Mouse (Mus musculus): ENCODE measurements around the gene Ptar1. TPM values are rescaled to one million over a fixed set of nuclear protein-coding genes. Genes with fewer than 3 reads are reported as not detected.

Ptar1 gene
- 3.3 and 4.1 TPM in 2 replicates for polyA plus RNA-seq (2015; fragmentation: Nextera tagmentation; extraction: Ambion mirVana)

DNA sequence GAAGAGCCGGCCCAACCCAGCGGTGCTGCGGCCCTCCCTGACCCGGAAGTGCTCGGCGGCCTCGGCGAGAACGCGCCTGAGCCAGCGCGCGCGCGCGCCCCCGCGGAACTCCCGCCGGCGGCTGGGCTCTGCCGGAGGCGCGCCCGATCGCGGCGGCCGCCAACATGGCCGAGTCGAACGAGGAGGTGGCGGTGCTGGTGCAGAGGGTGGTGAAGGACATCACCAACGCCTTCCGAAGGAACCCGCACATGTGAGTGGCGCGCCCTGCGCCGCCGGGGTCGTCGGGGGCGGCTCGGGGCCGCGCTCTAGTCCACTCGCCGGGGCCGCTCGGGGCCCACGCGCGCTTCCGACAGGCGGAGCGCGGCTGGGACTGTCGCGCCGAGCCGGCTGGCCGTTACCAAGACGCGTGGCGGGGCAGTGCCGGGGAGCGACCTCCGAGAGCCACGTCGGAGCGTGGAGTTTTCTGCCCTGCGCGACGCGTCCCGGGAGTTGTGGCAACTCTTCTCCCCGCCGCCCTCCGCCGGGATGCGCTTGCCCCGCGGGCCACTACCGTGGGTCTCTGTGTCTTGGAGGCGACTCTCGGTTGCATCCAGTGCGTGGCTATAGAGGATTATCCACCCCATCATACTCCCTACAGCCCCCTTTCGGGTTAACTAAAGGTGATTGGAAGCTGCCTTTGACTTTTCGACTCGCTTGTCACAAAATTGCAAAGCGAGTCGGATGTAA lies at the start of gene Ptar1:
Ptar1 (plus strand) TSS at position 134 of the 726 bp plus-strand sequence.
- Histone ChIP-seq H3K4me2 (ENCODE audit: low read depth, low read length) (peak within 1 kb of the TSS; percentile 76), H3K27ac (ENCODE audit: low read length) (peak within 1 kb of the TSS; percentile 93), H3K36me3 (ENCODE audit: control insufficient read depth, insufficient read depth, low read length) (no peaks in the 10 kb centered on the region), H3K9ac (ENCODE audit: low read depth, low read length) (peak within 1 kb of the TSS; percentile 96), H3K9me3 (ENCODE audit: control insufficient read depth, low read length) (no peaks in the 10 kb centered on the region), H3K4me3 (ENCODE audit: low read length) (peak within 1 kb of the TSS; percentile 89), H3K4me1 (ENCODE audit: control insufficient read depth, insufficient read depth, low read length) (peaks cover 4% of the 10 kb centered on the region), H3K27me3 (replicated peaks; ENCODE audit: control insufficient read depth, insufficient read depth, low read length) (no peaks in the 10 kb centered on the region)
- under 1% methylated on average over 74 of the region's 93 CpGs for WGBS
- ATAC-seq = peak; percentile 98

- ATAC-seq = no peak
Observed at GRCm38 (mm10) chr19:23643819-23644218, 43.4 kb upstream of the Ptar1 start.

GRCm38 (mm10) chr19:23645347-23645746 lies 41.9 kb upstream of the Ptar1 start:
- Histone ChIP-seq H3K36me3 (ENCODE audit: control insufficient read depth, insufficient read depth, low read length) (no peaks in the 10 kb centered on the region), H3K9me3 (ENCODE audit: control insufficient read depth, low read length) (no peaks in the 10 kb centered on the region), H3K4me3 (ENCODE audit: low read length) (no peak overlapping the region), H3K27me3 (replicated peaks; ENCODE audit: control insufficient read depth, insufficient read depth, low read length) (no peaks in the 10 kb centered on the region), H3K9ac (ENCODE audit: low read depth, low read length) (no peak overlapping the region), H3K4me2 (ENCODE audit: low read depth, low read length) (no peak overlapping the region), H3K27ac (ENCODE audit: low read length) (no peak overlapping the region), H3K4me1 (ENCODE audit: control insufficient read depth, insufficient read depth, low read length) (no peaks in the 10 kb centered on the region)
- WGBS = 79% methylated on average over 7 of the region's 7 CpGs
- no peak for ATAC-seq

More at GRCm38 (mm10) chr19:23643819-23644218, 43.4 kb upstream of the Ptar1 start:
- no peaks in the 10 kb centered on the region for H3K27me3 ChIP-seq (replicated peaks; ENCODE audit: control insufficient read depth, insufficient read depth, low read length)
- no peak overlapping the region for H3K27ac ChIP-seq (ENCODE audit: low read length)
- WGBS = 94% methylated on average over 5 of the region's 5 CpGs
- H3K4me2 ChIP-seq (ENCODE audit: low read depth, low read length) = no peak overlapping the region
- no peak overlapping the region for H3K4me3 ChIP-seq (ENCODE audit: low read length)
- no peaks in the 10 kb centered on the region for H3K9me3 ChIP-seq (ENCODE audit: control insufficient read depth, low read length)
- no peak overlapping the region for H3K9ac ChIP-seq (ENCODE audit: low read depth, low read length)
- H3K4me1 ChIP-seq (ENCODE audit: control insufficient read depth, insufficient read depth, low read length) = no peaks in the 10 kb centered on the region
- no peaks in the 10 kb centered on the region for H3K36me3 ChIP-seq (ENCODE audit: control insufficient read depth, insufficient read depth, low read length)

DNA sequence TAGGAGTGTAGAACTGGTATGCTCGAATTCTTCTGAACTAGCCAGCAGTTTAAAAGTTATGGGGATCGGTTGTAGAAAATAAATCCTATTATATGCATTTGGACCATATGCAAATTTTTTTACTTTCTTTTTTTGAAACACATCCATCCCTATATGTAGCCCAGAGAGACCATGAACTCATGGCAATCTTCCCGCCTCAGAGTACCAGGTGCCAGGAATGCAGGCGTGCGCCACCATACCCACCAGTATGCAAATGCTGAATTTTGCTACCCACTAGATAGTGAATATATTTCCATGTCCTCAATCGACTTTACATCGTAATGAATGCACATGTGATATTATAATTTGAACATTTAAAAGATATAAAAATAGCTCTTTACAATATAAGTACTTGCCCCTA lies 39.9 kb upstream of the Ptar1 start:
- Histone ChIP-seq H3K27ac (ENCODE audit: low read length) (no peak overlapping the region), H3K4me3 (ENCODE audit: low read length) (no peak overlapping the region), H3K4me1 (ENCODE audit: control insufficient read depth, insufficient read depth, low read length) (no peaks in the 10 kb centered on the region), H3K36me3 (ENCODE audit: control insufficient read depth, insufficient read depth, low read length) (no peaks in the 10 kb centered on the region), H3K4me2 (ENCODE audit: low read depth, low read length) (no peak overlapping the region), H3K9ac (ENCODE audit: low read depth, low read length) (no peak overlapping the region), H3K27me3 (replicated peaks; ENCODE audit: control insufficient read depth, insufficient read depth, low read length) (no peaks in the 10 kb centered on the region), H3K9me3 (ENCODE audit: control insufficient read depth, low read length) (no peaks in the 10 kb centered on the region)
- ATAC-seq = no peak
- 88% methylated on average over 7 of the region's 7 CpGs for WGBS

- Histone ChIP-seq H3K36me3 (ENCODE audit: control insufficient read depth, insufficient read depth, low read length) (no peaks in the 10 kb centered on the region), H3K27me3 (replicated peaks; ENCODE audit: control insufficient read depth, insufficient read depth, low read length) (no peaks in the 10 kb centered on the region), H3K4me2 (ENCODE audit: low read depth, low read length) (peak within 1 kb of the TSS; percentile 28; the same call in 1 of the 2 replicates), H3K9ac (ENCODE audit: low read depth, low read length) (no peak within 1 kb of the TSS), H3K9me3 (ENCODE audit: control insufficient read depth, low read length) (no peaks in the 10 kb centered on the region), H3K4me1 (ENCODE audit: control insufficient read depth, insufficient read depth, low read length) (no peaks in the 10 kb centered on the region), H3K27ac (ENCODE audit: low read length) (no peak within 1 kb of the TSS), H3K4me3 (ENCODE audit: low read length) (no peak within 1 kb of the TSS)
- peak; percentile 91 for ATAC-seq
- WGBS = 7% methylated on average over 13 of the region's 13 CpGs
Observed at GRCm38 (mm10) chr19:23652644-23653043, 34.6 kb upstream of the Ptar1 start, which contains the start of gene 1700028P14Rik. 1700028P14Rik (minus strand) TSS chr19:23652812.

DNA sequence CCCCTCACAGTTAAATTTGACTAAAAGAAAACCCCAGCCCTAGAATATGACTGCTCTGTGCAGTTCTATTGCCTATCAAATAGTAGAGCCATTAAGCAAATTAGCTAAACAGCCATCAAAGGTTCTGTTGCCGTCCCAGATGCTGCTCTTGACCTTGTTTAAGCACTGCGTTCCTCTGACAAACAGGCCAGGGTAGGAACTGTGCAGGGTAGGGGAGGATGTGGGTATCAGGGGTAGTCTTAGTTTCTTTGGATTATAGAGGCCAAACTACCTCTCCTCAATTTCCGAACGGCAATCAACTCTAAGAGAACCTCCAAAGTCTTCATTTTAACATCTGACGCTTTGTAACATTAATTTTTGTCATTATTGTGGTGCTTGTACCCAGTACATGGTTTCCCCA lies 34.1 kb upstream of the Ptar1 start:
- ATAC-seq = no peak
- Histone ChIP-seq H3K4me3 (ENCODE audit: low read length) (no peak overlapping the region), H3K36me3 (ENCODE audit: control insufficient read depth, insufficient read depth, low read length) (no peaks in the 10 kb centered on the region), H3K27ac (ENCODE audit: low read length) (no peak overlapping the region), H3K9ac (ENCODE audit: low read depth, low read length) (no peak overlapping the region), H3K4me1 (ENCODE audit: control insufficient read depth, insufficient read depth, low read length) (no peaks in the 10 kb centered on the region), H3K27me3 (replicated peaks; ENCODE audit: control insufficient read depth, insufficient read depth, low read length) (no peaks in the 10 kb centered on the region), H3K4me2 (ENCODE audit: low read depth, low read length) (peak overlapping the region; percentile 28; the same call in 1 of the 2 replicates), H3K9me3 (ENCODE audit: control insufficient read depth, low read length) (no peaks in the 10 kb centered on the region)
- 87% methylated on average over 5 of the region's 5 CpGs for WGBS

DNA sequence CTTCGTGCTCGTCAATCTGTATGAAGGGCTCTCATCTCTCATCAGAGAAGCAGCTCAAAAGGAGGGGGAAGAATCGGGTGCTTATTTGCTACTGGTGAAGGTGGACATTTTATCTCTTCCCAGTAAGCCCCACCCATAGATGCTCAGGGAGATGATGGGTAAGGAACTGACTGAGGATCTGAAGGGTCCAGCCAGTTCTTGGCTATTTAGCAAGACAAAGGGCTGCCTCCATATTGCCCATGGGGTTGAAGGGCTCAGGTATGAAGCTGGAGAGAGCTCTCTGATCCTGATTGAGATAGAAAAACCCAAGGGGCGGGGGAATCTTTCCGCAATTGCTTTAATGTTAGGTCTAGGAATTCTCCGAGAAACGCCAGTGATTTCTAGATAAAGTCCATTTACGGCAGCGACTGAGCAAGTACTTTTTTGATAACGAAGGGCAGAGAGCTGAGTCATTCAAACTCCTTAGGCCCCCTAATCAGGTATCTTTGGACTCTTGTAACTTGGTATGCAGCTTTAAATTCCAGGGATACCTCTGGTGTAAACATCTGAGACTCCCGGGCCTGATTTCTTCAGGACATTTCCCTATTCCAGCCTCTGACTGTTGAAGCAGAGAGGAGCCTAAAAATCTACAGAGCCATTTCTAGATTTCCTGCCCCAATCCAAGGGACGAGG lies 29.8 kb upstream of the Ptar1 start:
- Histone ChIP-seq H3K27ac (ENCODE audit: low read length) (no peak overlapping the region), H3K4me2 (ENCODE audit: low read depth, low read length) (peak overlapping the region; percentile 14; the same call in 1 of the 2 replicates), H3K4me3 (ENCODE audit: low read length) (no peak overlapping the region), H3K27me3 (replicated peaks; ENCODE audit: control insufficient read depth, insufficient read depth, low read length) (no peaks in the 10 kb centered on the region), H3K4me1 (ENCODE audit: control insufficient read depth, insufficient read depth, low read length) (no peaks in the 10 kb centered on the region), H3K9ac (ENCODE audit: low read depth, low read length) (no peak overlapping the region), H3K9me3 (ENCODE audit: control insufficient read depth, low read length) (no peaks in the 10 kb centered on the region), H3K36me3 (ENCODE audit: control insufficient read depth, insufficient read depth, low read length) (no peaks in the 10 kb centered on the region)
- WGBS = 39% methylated on average over 12 of the region's 12 CpGs
- ATAC-seq = peak; percentile 52; the same call in 1 of the 2 replicates

- Histone ChIP-seq H3K36me3 (ENCODE audit: control insufficient read depth, insufficient read depth, low read length) (no peaks in the 10 kb centered on the region), H3K4me2 (ENCODE audit: low read depth, low read length) (no peak overlapping the region), H3K27me3 (replicated peaks; ENCODE audit: control insufficient read depth, insufficient read depth, low read length) (no peaks in the 10 kb centered on the region), H3K4me1 (ENCODE audit: control insufficient read depth, insufficient read depth, low read length) (no peaks in the 10 kb centered on the region), H3K27ac (ENCODE audit: low read length) (no peak overlapping the region), H3K9ac (ENCODE audit: low read depth, low read length) (no peak overlapping the region), H3K9me3 (ENCODE audit: control insufficient read depth, low read length) (no peaks in the 10 kb centered on the region), H3K4me3 (ENCODE audit: low read length) (no peak overlapping the region)
- WGBS = 83% methylated on average over 4 of the region's 4 CpGs
- ATAC-seq = no peak
Observed at GRCm38 (mm10) chr19:23658350-23658749, 28.9 kb upstream of the Ptar1 start.

DNA sequence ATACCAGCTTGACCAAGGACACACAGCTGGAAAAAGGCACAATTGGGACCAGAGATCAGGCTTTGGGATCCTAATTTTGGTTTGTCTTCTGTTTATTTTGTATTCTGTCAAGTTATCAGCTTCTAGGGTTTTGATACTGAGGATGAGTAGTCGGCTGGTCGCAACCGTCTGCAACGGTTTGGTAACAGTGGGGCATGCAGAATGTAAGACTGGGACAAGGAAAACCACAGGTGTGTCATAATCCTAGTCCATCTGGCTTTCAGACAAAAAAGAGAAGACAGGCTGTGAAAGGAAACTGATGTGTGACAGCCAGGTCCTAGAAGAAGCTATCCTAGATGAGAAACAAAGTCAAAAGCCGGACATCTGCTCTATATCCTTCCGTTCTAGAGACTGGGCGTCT lies 23.1 kb upstream of the Ptar1 start:
- WGBS = 88% methylated on average over 7 of the region's 7 CpGs
- H3K4me1 ChIP-seq (ENCODE audit: control insufficient read depth, insufficient read depth, low read length) = no peaks in the 10 kb centered on the region
- no peak overlapping the region for H3K4me3 ChIP-seq (ENCODE audit: low read length)
- H3K27ac ChIP-seq (ENCODE audit: low read length) = no peak overlapping the region
- no peak overlapping the region for H3K9ac ChIP-seq (ENCODE audit: low read depth, low read length)
- no peaks in the 10 kb centered on the region for H3K9me3 ChIP-seq (ENCODE audit: control insufficient read depth, low read length)
- ATAC-seq = no peak
- no peaks in the 10 kb centered on the region for H3K27me3 ChIP-seq (replicated peaks; ENCODE audit: control insufficient read depth, insufficient read depth, low read length)
- H3K36me3 ChIP-seq (ENCODE audit: control insufficient read depth, insufficient read depth, low read length) = no peaks in the 10 kb centered on the region
- no peak overlapping the region for H3K4me2 ChIP-seq (ENCODE audit: low read depth, low read length)
